Mouse (Mus musculus) gastrocnemius, adult 8-10 months (tissue): ENCODE data around the gene Znrd1. TPM values are rescaled to one million over a fixed set of nuclear protein-coding genes. Genes with fewer than 3 reads are reported as not detected.
"Not testable (repeated sequence)": the region's sequence is repeated elsewhere in the genome, so short reads cannot be mapped to it uniquely, and the experiment has no call there.

Experiments
- DNase-seq, 2 experiments: peaks; one replicate each; pipeline ENCODE4 v3.0.0; 2022; ENCODE audit warnings: low spot score in 2 of 2
- total RNA-seq, 4 experiments: library from RNA; stranded (reverse); gene quantifications; 2 replicates each; pipeline ENCODE4 v1.2.4; 2022

The Znrd1 gene
- total RNA-seq, result 10 to 100 TPM; 17.7 to 22.3 (median 20.0) TPM

DNA sequence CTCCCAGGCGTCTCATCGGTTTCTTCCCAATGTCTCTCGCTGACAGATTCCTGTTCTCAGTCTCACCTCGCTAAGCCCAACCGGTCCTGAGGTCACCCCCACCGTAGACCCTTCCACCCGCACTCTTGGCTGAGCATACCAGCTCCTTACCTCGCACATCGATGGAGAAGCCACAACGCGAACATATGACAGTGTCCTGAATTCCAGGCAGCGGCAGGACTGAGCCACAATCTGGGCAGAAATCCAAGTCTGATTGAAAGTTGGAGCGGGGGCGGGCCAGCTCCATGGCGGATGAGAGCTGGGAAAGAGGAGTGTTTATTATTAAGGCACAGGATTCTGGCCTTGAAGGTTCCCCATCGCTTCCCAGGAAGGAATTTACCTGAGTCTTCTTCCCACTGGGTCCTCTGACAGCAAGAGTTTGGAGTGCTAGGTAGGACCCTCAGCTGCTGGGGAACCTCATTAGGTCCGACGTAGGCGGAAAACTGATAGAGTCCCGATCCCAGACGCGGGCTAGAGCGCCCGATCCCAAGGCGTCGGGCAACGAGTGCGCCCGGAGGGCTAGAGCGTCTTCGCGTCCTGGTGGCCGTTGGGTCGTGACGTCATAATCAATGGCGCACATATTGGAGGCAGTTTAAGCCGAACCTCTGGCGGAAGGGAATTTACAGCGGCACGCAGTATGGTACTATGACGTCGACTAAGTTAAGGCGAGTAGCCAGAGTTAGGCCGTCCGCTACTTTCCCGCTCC lies at the start of gene Znrd1, which contains the start of gene Znrd1as:
TSS of gene Znrd1 (minus strand) at position 561 of the 745 bp plus-strand sequence.
TSS of gene Znrd1as (plus strand) at position 594 of the 745 bp plus-strand sequence.
- peak; percentile 90 to 94 for DNase-seq

DNA sequence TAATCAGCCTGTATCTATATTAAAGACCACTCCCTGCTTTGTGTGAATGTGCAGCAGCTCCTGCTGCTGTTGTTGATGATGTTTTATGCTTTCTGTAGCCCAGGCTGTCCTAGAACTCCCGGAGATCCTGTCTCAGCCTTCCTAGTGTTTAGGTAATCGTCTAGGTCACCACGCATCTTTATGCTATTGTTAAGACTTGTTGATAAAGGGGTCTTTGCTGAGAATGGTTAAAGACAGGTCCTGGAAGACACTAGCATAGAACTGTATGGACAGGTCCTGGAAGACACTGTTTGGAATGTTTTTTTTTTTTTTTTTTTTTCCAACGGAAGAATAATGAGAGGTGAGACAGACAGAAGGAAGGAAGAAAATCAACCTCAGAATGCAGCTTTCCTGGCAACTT lies 45.0 kb upstream of the Znrd1 start:
- DNase-seq, result no peak

DNA sequence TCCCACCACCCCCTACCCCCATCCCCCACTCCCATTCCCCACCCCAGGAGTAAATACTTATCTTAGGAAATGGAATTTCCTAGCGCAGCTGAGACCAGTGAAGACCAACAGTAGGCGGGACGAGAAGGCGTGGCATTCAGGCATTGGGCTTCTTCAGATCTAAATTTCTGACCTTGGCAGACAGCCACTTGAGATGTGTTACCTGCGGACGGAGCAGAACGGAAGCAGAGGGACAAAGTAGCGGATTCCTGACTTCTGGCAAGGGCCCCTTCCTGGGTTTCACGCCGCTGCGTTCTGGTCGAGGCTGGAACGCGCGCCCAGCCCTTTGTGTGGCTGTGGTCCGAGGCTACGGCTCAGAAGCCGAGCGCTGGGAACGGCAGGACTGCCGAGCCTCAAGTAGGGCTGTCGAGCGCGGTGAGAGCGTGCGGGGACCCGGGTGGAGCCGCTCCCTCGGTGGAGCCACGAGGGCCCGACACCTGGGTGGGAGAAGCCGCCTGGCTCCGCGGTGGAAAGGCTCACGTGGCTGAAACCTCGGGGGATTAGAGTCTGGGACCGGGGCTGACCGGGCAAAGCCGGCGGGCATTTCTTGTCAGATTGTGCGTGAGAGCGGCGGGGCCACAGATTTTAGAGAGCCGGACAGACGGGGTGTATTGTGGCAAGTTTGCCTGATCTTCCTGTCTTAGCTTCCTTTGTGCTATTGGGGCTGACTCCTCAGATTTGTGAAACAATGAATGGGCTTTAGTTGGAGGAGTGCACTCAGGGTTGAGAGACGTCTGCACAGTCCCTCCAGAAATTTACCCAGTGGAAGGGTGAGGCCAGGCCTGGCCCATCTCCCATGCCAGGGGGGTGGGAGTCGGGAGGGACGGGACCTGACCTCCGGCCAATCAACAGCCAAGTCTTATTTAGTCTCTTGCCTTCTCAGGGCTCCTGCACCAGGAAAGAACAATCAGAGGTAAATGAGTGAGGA lies 44.3 kb upstream of the Znrd1 start:
- no peak for DNase-seq

DNA sequence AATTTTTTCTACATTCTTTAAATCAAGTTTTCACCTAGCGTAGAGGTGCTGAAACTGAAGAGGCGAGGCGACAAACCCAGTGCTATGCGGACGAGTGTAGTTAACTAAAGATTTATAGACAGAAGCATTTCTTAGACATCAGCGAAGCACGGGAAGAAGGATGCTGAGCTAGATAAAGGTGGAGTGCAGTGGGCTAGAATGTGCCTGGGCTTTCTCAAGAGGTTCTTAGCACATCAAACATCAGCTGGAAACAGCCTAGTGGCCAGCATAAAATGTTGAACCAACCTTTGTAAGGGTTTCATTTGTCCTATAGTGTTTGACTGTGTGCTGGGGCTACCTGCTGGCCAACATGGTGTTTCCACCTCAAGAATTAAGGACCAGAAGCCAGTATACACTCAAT lies 42.5 kb upstream of the Znrd1 start, which contains the start of gene Zfp57:
TSS of gene Zfp57 (plus strand) at position 301 of the 400 bp plus-strand sequence.
- DNase-seq, result no peak

DNA sequence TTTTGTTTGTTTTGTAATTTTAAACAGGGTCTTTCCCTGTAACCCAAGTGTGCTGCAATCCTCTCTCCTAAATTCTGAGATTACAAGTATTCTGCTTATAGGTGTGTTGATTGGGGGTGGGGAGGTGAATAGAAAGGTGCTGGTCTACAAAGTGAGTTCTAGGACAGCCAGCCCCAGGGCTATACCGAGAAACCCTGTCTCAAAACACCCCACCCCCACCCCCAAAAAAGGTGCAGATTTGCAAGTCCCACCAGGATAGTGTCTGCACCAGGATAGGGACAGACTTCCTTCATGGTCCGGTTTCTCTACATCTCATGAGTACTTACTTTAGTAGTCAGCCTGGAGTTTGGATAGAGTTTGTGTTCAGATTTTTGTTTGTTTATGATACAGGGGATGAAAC lies 40.1 kb upstream of the Znrd1 start:
- DNase-seq, result no peak

DNA sequence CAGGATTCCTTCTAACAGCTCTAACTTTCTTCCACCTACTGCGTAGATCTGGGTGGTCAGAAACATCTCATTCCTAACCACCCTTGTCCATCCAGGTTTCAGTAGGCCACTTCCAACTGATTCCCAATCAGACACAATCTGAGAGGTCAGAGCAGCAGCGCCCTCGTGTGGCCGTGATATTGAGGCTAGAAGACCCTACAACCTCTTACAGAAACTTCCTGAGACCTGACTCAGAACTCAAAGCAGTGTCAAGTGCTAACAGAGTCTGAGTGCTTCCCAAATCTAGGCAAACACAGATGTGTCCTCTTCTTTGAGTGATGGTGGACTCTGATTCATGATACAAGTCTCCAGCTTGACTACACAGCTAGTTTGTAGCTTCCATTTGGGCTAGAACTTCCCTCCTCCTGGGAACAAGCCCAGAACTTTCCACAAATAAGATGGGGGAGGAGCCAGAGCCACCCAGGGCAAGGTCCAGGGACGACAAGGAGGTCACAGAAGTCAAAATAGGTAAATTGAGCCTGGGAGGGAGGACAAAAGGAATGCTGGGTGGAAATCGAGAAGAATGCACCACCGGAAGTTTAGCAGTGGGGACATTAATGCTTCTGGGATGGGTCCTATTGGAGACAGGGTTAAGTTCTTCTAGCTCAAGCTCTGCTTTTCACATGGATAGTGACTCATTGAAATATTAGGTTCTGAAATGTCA lies 38.8 kb upstream of the Znrd1 start:
- peak; percentile 44 to 49 for DNase-seq

GRCm38 (mm10) chr17:36995448-36995847 lies 37.1 kb upstream of the Znrd1 start:
- no peak for DNase-seq

DNA sequence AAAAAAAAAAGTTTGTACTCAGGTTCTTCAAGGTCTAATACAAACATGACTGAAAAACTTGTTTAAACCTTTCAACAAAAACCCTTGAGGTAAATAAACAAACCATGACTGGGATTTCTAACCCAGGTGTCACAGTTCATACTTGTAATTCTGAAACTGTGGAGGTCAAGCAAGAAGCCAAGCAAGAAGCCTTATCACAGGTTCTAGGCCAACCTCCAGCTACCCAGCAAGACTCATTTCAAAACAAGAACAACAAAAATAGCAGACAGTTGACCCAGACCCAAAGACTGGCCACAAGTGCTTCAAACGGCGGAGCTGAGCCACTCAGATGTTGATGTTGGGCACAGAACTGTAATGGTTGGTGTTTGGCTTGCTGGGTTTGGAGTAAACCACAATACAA lies 36.2 kb upstream of the Znrd1 start:
- no peak for DNase-seq

- DNase-seq, result no peak
These were observed 35.5 kb upstream of the Znrd1 start for GRCm38 (mm10) chr17:36993770-36994325.

DNA sequence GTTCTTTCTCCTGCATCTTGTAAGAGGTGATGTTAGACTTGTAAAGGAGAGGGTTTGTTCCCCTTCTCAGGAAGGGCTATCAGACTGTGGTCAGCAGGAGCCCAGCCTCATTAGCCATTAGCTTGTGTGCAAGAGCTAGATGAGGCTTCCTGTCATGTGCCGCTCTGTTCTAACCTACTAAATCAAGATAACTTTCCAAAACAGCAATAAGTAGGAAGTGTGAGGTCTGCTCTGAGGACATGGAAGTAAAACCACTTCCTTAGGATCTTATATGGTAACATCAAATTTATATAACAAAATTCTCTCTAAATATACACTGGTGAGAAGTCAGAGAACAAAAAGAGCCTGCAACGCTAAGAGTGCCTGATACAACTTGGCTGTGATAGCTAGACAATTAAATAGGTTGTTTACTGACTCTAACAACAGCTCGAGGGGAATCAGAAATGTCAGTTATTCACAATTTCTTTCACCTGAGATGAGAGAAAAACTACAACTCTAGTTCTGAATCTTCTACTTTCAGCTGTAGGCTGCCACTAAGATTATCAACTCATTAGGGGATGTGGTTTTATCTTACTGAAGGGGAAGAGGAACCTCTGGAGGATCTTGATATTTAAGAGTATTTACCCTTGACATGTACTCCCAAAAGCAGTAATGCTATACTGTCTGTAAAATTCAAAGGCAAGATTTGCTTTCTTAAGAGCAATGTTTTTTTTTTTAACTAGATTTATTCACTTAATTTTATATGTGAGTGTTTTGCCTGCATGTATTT lies 34.2 kb upstream of the Znrd1 start:
- no peak for DNase-seq

DNA sequence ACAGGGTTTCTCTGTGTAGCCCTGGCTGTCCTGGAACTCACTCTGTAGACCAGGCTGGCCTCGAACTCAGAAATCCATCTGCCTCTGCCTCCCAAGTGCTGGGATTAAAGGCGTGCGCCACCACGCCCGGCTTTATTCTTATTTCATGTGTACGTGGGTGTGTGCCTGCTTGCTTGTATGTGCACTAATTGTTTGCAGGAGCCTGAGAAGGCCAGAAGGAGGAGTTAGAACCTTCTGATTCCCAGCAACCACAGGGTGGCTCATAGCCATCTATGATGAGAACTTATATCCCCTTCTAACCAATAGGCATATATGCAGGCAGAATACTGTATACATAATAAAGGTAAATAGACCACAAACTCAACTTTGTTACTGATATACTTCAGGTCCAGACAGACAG lies 32.3 kb upstream of the Znrd1 start:
- not testable (repeated sequence) for DNase-seq

GRCm38 (mm10) chr17:36989437-36989836 lies 31.1 kb upstream of the Znrd1 start, which contains the start of gene H2-M5:
TSS of gene H2-M5 (minus strand) at chr17:36989537.
- no peak for DNase-seq

DNA sequence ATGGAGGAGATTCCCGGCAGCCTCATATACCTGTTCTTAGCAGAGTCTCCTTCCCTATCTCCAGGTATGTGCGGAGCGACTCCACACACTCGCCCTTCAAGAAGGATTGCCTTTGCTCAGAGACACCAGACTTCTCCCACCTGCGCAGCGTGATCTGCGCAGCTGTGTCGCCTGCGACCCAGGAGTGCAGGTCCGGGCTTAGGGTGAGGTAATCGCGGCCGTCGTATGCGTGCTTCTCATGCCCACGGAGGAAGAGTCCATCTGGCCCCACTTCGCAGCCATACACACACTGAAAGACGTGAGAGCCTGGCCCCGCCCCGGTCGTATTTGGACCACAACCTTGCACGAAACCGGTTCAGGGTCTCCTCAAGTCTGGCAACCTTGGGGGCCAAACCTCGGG lies 30.1 kb upstream of the Znrd1 start:
- no peak for DNase-seq

DNA sequence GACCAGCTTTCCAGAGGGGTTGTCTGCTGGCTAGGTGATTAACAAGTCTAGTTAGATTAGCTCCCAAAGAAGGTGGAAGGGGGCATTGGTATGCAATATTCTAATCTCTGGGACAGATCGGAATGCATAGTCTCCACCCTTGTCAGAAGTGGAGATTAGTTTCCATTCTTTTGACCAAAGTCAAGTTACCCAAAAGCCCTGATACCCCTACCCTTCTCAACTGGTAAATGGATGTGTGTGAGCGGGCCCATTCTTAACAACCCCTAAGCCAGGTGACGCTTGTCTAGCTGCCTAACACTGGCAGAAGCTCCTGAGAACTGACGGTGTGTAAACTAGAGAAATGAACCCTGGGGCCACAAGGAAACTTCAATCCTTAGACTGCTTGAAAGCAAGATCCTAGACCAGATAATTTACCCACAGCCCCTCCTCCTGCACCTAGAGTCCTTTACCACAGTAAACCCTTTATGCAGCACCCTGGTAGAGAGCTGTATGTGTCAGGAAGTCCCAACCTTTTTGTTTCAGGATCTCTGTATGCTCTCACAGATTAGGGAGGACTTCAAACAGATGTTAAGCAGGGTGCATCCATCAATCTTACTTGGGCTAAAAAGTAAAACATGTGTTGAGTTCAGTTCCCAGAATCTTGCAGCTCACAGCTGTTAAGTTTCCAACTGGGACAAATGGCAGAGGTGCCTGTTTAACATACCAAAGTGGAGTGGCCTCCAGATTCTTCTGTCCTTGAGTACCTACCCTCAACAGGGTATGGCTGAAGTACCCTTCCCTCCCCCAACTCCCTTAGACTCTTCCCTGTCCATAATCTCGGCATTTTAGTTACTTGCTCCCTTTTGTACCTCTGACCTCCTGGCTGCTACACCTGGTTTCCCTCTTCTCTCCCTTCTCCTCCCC lies 24.1 kb upstream of the Znrd1 start:
- DNase-seq, result no peak

GRCm38 (mm10) chr17:36981845-36982244 lies 23.5 kb upstream of the Znrd1 start:
- DNase-seq, result no peak

- peak; percentile 13 to 48 for DNase-seq
These were observed 23.0 kb upstream of the Znrd1 start, which contains the start of gene 2410137M14Rik for GRCm38 (mm10) chr17:36981221-36981813. TSS of gene 2410137M14Rik (minus strand) at chr17:36981237.

DNA sequence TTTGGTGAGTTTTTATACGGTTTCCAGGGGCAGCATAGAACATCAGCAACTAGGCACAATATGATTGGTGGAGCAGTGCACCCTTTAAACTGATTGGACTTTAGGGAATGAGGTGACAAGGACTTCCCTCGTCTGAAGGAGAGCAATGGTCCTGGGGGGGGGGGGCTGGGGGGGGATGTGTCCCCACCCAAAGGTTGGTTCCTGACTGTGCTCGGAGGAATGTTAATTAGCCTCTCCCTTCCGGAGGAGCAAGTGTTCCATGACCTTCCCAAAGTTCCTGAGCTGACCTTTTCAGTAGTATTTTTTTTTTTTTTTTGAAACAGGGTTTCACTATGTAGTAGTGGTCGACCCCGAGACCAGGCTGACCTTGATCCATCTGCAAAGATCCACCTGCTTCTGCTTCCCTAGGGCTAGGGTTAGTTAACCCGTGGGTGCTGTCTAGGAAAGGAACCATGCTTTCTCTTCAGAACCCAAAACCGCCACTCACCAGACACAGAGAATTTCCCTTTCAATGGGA lies 15.0 kb upstream of the Znrd1 start:
- DNase-seq, result no peak

DNA sequence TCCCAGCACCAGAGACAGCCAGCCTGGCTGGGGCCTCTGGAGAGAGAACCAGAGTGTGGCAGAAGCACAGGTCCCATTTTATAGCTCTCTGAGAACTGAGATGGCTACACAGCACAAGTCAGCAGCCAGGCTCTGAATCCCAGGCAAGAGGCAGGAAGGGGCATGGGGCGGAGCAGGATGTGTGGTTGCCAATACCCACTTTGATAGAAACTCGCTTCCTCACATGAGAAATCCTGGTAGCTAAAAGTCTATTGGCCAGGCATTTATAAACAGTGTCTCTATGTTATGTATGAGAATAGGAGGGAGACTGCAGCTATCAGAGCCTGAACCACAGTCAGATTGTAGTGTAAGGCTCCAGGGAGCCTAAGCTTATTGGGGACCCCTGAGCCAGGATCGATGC lies 14.4 kb upstream of the Znrd1 start:
- DNase-seq, result no peak
